Mouse (Mus musculus) ES-Bruce4 (cell line): ENCODE data around the gene C2cd2. TPM values are rescaled to one million over a fixed set of nuclear protein-coding genes. Genes with fewer than 3 reads are reported as not detected.
A peak's percentile ranks its signal among the peaks of the same experiment; 100 is the strongest.

ENCODE experiments used
- H3K27ac ChIP-seq: 2 replicates; pipeline ENCODE4 v1.5.1; 2012; ENCODE audit warnings: low read length, inconsistent platforms; ENCODE audit not compliant: insufficient read depth
- H3K27me3 ChIP-seq: 2 replicates; pipeline ENCODE4 v1.6.1; 2012; ENCODE audit warnings: mild to moderate bottlenecking, low read length, inconsistent platforms; ENCODE audit not compliant: control insufficient read depth, poor library complexity, insufficient read depth, severe bottlenecking
- H3K36me3 ChIP-seq: 2 replicates; pipeline ENCODE4 v1.6.1; 2012; ENCODE audit warnings: inconsistent platforms, mild to moderate bottlenecking, low read length, moderate library complexity; ENCODE audit not compliant: control insufficient read depth, poor library complexity, insufficient read depth, severe bottlenecking
- H3K4me1 ChIP-seq: one replicate; pipeline ENCODE4 v1.8.1; 2011; ENCODE audit warnings: low read length; ENCODE audit not compliant: control insufficient read depth, insufficient read depth
- H3K4me3 ChIP-seq: 2 replicates; pipeline ENCODE4 v1.5.1; 2011; ENCODE audit warnings: low read depth, mild to moderate bottlenecking, low read length
- H3K9ac ChIP-seq: 2 replicates; pipeline ENCODE4 v1.6.1; 2012; ENCODE audit warnings: low read depth, mild to moderate bottlenecking, inconsistent platforms; ENCODE audit not compliant: poor library complexity, severe bottlenecking
- H3K9me3 ChIP-seq: replicated peaks from 2 replicates; pipeline ENCODE4 v1.6.1; 2012; ENCODE audit warnings: mild to moderate bottlenecking, low read length, inconsistent platforms; ENCODE audit not compliant: control insufficient read depth, poor library complexity, insufficient read depth, severe bottlenecking
- CTCF ChIP-seq: IDR thresholded peaks from one replicate; pipeline ENCODE4 v1.8.1; 2011; ENCODE audit warnings: low read depth, low read length
- EP300 ChIP-seq: IDR thresholded peaks from 2 replicates; pipeline ENCODE4 v1.6.1; 2011; ENCODE audit warnings: low read depth, low read length; ENCODE audit not compliant: insufficient read depth
- POLR2A ChIP-seq: IDR thresholded peaks from one replicate; pipeline ENCODE4 v1.8.1; 2011; ENCODE audit warnings: low read length; ENCODE audit not compliant: insufficient read depth
- polyA plus RNA-seq: library from polyadenylated mRNA; stranded (reverse); fragments of >200 nt; gene quantifications from 2 replicates; pipeline ENCODE4 v1.2.4, GENCODE M21; 2011; ENCODE audit warnings: low read depth; ENCODE audit not compliant: missing spikeins, insufficient read depth, insufficient read length

C2cd2 gene
- polyA plus RNA-seq, 1 experiment = 15.6 TPM

- Histone ChIP-seq H3K27me3 (no peaks in the 10 kb centered on the region), H3K27ac (no peak overlapping the region), H3K4me3 (no peak overlapping the region), H3K36me3 (no peaks in the 10 kb centered on the region), H3K4me1 (no peaks in the 10 kb centered on the region), H3K9me3 (no peaks in the 10 kb centered on the region), H3K9ac (no peak overlapping the region)
- TF ChIP-seq EP300 (no peak), CTCF (no peak), POLR2A (no peak)
Observed at GRCm38 (mm10) chr16:97872657-97873056, 89.7 kb downstream of the C2cd2 start.

GRCm38 (mm10) chr16:97869193-97870102, 93.0 kb downstream of the C2cd2 start:
- H3K4me1 ChIP-seq = no peaks in the 10 kb centered on the region
- no peaks in the 10 kb centered on the region for H3K36me3 ChIP-seq
- no peaks in the 10 kb centered on the region for H3K9me3 ChIP-seq
- no peak overlapping the region for H3K4me3 ChIP-seq
- no peak overlapping the region for H3K27ac ChIP-seq
- H3K27me3 ChIP-seq = no peaks in the 10 kb centered on the region
- TF ChIP-seq CTCF (no peak), POLR2A (no peak), EP300 (no peak)
- H3K9ac ChIP-seq = no peak overlapping the region

GRCm38 (mm10) chr16:97863932-97864467, 98.4 kb downstream of the C2cd2 start:
- Histone ChIP-seq H3K27me3 (no peaks in the 10 kb centered on the region), H3K4me1 (no peaks in the 10 kb centered on the region), H3K9me3 (no peaks in the 10 kb centered on the region), H3K9ac (no peak overlapping the region), H3K36me3 (no peaks in the 10 kb centered on the region), H3K4me3 (no peak overlapping the region), H3K27ac (no peak overlapping the region)
- TF ChIP-seq EP300 (no peak), POLR2A (no peak), CTCF (no peak)

- TF ChIP-seq CTCF (no peak), POLR2A (no peak), EP300 (no peak)
- Histone ChIP-seq H3K36me3 (no peaks in the 10 kb centered on the region), H3K4me1 (no peaks in the 10 kb centered on the region), H3K27ac (no peak overlapping the region), H3K9me3 (no peaks in the 10 kb centered on the region), H3K27me3 (no peaks in the 10 kb centered on the region), H3K9ac (no peak overlapping the region), H3K4me3 (no peak overlapping the region)
Observed at GRCm38 (mm10) chr16:97856050-97856449, 106.3 kb downstream of the C2cd2 start.

GRCm38 (mm10) chr16:97851741-97852319, 110.6 kb downstream of the C2cd2 start, which contains the start of gene Prdm15:
Prdm15 (minus strand) TSS chr16:97851850.
- Histone ChIP-seq H3K27ac (no peak within 1 kb of the TSS), H3K9ac (peak within 1 kb of the TSS; percentile 88), H3K36me3 (no peaks in the 10 kb centered on the region), H3K4me1 (no peaks in the 10 kb centered on the region), H3K9me3 (no peaks in the 10 kb centered on the region), H3K27me3 (no peaks in the 10 kb centered on the region), H3K4me3 (peak within 1 kb of the TSS; percentile 98)
- no peak for TF ChIP-seq EP300
- TF ChIP-seq POLR2A = peak; percentile 30
- no peak for TF ChIP-seq CTCF
